Mouse (Mus musculus) bone marrow, adult 2 months (tissue): ENCODE measurements at regions not wholly inside any gene's neighbourhood (a gene's known extent, or its start where the extent isn't known, plus 50 kb on each side); places are given as distances from the start of the nearest gene placed in this dataset.

Experiments used
- CTCF ChIP-seq: fragments of 200-500 bp; IDR thresholded peaks from 2 replicates; pipeline ENCODE4 v1.5.1; 2011; ENCODE audit warnings: low read length, control low read depth; ENCODE audit not compliant: control insufficient read depth, insufficient read depth
- POLR2A ChIP-seq: fragments of 200-500 bp; IDR thresholded peaks from 2 replicates; pipeline ENCODE4 v1.6.1; 2011; ENCODE audit warnings: low read depth, mild to moderate bottlenecking, control low read depth, low read length, borderline replicate concordance; ENCODE audit not compliant: control insufficient read depth

- no peak for TF ChIP-seq CTCF
- TF ChIP-seq POLR2A: no peak
These were observed 280.3 kb downstream of the Cxcl12 start for GRCm38 (mm10) chr6:117448652-117449051.
